Mouse (Mus musculus): Measurements from ENCODE around the gene Hist1h2ae.
"Not testable (repeated sequence)": the region's sequence is repeated elsewhere in the genome, so short reads cannot be mapped to it uniquely, and the experiment has no call there.

Gene Hist1h2ae

DNA sequence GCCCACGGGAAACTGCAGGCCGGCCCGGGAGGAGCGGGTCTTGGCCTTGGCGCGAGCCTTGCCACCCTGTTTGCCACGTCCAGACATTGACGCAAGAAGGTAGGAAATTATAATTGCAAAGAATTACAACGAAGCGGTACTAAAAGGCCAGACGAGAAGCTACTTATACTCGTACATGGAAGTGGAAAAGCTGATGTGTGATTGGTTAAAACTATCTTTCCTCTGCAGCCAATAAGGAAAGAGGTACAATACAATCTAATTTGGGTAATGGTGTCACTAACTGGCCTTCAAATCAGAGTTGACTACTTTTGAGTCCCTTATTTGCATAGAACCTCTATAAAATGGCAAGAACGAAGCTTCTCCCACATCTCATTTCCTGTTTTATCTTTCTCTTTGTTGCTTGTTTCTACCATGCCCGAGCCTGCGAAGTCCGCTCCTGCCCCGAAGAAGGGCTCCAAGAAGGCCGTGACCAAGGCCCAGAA, at the start of gene Hist1h2ae, which contains the start of gene Hist1h2bg:
TSS of gene Hist1h2ae (minus strand) at position 199 of the 482 bp plus-strand sequence.
TSS of gene Hist1h2bg (plus strand) at position 375 of the 482 bp plus-strand sequence.
- DNase-seq: peak; percentile 69

DNA sequence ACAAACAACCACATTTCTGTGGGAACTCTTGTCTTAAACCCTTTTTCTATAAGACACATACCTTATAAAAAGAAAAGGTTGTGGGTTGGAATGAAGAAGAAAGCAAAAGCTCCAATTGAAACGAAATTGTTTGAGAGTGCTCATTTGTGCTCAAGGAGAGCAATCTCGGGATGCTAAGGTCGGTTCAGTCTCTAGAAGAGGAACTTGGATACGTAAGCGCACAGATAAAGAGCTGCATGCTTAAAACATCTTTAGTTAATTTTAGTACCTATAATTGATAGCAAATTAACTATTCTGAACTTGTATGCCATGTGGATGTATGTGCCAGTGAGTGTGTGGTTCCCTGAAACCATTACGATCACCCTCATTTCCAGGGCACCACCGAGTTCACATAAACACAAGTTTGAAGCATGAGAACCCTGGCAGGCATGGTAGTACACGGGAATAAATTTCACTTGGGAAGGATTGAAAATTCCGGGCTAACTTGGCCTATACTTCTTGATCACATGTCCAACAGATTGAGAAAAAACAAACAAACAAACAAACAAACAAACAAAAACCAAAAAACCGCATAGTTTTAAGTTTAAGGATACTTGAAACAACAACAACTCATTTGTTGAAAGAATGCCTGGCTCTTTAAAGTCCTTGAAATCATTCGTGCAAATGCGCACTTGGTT, 49.2 kb upstream of the Hist1h2ae start:
- DNase-seq: no peak

DNA sequence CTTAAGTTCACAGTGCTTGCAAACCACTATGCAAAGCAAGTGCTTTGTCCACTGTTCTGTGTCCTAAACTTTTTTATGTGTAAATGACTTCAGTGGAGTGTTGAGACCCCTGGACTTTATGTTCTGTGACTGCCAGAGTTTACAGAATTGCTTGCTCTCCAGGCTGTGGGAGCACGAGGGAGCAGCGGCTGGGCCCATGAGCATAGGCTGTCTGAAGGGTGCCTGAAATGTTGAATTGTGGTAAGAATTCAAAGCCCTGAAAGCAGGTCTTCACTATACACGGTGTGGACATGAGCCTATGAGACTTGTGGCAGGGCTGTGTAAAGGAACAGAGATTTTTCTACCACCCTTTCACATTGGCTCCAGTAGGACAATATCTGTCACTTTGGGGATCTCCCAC, 40.6 kb upstream of the Hist1h2ae start:
- no peak for DNase-seq

DNA sequence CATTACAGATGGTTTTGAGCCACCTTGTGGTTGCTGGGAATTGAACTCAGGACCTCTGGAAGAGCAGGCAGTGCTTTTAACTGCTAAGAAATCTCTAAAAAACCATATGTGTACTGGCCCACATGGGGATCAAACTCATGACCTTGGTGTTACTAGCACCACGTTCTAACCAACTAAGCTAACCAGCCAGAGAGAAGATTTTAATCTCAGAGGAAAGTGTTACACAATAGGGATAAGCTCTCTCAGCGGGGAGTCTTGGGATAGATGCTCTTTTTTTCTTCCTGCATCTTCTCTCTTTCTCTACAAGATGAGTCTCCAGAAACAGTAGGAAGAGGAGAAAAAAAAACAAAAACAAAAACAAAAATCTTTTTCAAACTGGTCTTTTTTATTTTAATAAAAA, 39.4 kb upstream of the Hist1h2ae start:
- DNase-seq: no peak

DNA sequence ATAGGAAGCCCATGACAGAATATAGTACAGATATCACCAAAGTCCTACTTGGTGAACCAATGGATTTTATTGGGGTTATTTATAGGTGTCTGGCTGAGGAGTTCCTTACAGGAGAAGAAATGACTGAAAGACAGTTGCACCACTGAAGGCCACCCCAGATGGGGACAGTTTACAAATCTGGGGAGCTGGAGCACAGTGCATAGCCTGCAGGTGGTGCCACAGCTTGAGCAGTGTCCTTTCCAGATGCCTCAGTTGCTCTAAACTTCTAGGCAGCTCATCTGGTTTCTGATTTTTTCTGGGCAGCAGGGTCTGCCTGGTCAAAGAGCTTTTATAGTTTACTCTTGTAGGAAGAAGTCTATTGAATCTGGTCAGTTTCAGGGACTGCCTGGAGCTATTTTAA, 38.8 kb upstream of the Hist1h2ae start:
- no peak for DNase-seq

DNA sequence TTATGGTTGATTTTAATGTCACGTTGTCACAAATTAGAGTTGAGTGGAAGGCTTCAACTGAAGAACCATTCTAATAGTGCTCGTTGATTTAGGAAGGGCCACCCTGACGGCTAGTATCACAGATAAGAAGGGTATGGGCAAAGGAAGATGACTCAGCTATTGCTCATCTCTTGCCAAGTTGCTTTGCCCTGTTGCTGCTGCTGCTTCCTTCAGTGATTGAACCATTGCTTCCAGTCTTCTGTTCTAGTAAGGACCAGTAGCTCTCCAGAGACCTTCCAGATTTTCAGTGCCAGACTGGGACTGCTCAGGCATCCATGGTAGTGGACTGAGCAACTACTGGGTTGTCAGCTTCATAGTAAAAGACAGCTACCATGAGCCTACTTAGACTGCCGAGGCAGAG, 38.2 kb upstream of the Hist1h2ae start:
- DNase-seq: no peak

DNA sequence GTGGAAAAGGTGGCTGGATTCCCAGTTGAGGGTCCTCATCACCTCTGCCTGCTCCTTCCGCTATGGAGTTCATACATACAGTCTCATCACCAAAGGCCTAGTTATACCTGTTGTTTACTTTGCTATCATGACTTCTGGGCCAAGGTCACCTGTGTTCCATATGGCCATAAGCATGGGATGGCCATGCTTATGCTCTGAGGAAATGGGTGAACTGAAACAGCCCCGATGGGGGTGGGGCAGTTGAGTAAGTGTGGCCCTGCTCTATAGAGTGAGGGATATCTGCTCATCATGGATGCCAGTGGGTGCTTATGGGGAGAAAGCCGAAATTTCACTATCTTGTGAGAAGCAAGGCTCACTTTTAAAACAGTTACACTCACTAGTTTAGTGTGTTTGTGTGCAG, 34.0 kb upstream of the Hist1h2ae start:
- no peak for DNase-seq

DNA sequence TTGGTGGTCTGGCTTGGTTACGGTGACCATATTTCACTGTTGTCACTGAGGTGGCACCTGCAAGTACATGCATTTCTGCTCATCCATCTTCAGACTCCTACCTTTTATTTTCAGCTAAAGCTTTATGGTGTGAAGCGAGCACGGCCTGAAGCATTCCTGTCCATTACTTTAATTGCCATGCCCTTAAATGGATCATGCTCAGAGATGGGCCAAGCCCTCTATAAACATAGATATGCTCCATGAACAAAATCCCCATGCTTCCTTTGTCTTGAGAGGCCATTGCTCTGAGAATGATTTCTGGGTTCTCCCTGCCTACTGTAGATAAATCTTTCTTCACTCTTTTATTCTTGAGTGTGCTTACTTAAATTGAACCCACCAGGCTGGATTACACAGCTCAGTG, 33.4 kb upstream of the Hist1h2ae start:
- no peak for DNase-seq

DNA sequence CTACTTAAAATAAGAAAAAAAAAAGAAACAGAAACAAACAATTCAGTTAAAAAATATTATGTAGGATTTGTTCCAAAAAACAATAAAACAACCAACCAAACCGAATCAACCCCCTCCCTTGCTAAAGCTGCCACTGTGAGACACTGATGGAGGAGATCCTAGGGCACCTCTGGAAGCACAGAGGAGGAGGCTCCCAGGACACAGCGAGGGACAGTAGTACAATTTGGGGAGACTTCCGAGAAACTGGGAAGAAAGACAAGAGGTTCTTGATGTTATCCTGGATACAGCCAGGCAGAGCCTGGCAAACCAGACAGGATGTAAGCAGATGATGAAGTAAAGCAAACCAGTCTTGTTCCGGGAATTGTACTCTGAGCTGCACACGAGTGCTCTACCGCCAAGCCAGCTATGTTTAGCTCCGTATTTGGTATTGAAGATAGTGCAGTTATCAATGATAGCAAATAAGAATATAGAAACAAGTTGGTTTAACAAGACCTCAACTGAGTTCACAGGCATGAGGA, 32.2 kb upstream of the Hist1h2ae start:
- DNase-seq: no peak

DNA sequence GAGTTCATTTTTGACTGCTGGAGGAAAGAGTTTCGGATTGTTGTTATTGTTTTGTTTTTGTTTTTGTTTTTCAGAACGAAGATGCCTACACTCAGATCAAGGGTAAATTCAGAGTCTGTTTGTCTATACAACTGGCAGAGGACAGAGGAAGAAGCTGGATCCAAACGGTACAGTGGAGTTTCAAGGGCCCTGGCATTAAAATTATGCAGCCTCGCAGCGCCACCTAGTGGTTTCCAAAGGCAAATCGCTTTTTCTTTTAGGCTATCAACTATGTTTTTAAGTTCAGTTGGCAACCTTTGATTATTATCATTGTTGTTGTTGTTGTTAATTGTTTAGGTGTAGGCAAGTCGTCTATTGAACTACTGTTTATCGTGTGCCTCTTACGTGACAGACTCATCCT, 26.9 kb upstream of the Hist1h2ae start:
- peak; percentile 89 for DNase-seq

DNA sequence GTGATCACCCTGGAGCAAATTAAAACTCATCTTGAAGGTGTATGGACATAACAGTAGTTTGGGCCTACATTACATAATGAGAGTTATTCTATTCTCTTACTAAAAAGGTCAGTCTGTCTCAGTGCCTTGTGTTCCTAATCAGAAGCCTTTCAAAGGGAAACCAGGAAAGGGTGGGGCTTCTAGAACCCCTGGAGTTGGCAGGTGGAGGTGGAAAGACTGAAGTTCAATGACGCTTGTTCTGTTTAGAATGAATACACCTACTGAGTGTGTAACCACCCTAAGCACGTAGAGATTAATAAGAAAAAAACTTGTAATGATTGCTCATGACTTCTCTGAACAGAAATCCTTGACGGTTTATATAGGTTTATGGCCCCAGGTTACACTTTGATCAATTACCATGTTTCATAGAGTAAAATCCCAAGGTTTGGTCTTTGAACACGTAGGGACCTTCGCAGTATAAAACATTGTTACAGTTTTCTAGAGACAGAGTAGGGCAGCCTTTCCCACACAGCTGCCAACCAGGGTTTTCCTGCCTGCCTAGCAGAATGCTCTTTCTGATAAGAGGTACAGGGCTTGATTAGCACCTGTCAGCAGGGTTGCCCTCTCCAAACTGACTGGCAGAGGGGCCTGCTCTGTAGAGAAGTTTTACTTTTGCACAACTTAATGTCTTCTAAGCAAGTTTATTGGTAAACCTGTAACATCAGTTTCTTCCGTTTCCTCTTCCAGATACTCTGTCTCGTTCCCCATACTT, 24.8 kb upstream of the Hist1h2ae start:
- no peak for DNase-seq

DNA sequence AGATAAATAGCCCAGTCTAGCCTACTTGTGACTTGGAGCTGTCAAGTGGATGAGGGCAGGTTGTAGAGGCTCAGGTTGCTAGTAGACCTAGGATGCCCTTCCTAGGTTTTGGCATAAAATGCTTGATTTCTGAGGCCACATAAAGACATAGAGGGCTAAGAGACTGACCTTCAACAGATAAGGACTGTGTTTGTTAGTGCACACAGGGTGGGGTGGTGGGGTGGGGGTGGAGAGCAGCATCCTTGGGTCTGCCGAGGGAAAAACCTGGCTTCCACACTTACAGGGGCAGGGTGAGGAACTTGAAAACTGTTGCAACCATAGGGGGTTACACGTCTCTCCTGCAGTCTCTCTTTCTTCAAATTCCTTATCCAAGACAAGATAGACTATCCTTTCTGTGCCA, 24.2 kb upstream of the Hist1h2ae start:
- DNase-seq: no peak

DNA sequence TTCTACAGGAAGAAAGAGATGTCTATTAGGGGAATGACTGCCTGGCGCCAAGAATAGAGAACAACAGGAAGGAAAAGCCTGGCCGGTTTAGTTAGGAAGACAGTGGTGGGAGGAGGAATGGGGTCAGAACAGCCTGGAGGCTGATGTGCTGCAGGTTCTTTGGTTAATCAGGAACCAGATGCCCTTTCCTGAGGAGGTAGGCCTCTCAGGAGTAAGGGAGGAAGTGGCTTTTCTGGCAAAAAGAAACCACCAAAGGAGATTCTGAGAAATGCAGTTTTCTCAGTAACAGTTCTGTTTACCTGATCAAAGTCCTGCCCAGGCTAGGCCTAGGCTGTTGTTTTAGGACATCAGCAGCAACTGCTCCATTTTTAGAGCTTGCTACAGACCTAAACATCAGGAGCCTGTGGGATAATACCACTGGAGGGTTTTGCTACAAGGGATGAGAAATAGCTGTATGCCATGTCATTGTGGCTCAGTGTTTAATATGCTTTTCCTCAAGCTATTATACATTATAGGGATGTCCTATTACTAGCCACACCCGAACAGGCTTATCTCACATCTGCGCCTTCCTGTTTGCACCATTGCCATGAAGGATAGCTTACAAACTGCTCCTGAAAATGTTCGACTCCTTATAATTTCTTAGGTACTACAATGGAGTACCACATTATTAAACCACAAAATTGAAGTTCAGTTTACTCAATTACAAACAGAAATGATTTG, 22.2 kb upstream of the Hist1h2ae start:
- DNase-seq: no peak

DNA sequence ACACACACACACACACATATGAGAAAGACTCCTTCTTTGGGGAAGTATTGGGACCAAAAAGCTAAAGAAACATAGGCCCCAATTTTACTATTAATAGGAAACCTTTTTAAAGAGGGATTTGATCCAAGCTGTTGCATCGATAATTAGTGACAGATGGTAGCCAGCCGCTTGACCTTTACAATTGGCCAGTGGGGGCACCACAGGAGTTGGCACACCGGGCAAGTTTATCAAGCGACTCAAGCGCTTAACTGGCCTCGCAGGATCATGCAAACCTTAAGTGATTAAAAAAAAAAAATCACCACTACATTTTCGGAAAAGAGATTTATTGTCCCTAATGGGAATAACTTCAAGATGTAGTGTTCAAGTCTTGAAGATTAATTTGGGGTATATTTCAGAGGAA, 21.6 kb upstream of the Hist1h2ae start:
- no peak for DNase-seq

DNA sequence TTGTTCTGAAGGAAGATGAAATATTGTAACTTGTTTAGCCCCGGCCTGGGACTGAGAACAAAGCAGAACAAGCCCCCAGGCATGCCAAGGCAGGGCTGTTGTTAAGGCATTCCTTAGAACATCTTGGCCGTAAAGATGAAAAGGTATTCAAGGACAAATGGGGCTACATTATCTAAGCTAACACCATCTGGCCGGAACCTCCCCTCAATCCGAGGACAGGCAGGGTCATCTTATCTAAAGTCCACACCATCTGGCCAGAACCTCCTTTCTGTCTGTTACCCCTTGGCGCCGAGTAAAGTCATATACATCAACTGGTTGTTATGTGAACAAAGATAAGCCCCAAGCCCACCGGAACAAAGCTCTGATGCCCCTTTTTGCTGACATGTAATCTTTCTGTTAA, 20.9 kb upstream of the Hist1h2ae start:
- DNase-seq: not testable (repeated sequence)

DNA sequence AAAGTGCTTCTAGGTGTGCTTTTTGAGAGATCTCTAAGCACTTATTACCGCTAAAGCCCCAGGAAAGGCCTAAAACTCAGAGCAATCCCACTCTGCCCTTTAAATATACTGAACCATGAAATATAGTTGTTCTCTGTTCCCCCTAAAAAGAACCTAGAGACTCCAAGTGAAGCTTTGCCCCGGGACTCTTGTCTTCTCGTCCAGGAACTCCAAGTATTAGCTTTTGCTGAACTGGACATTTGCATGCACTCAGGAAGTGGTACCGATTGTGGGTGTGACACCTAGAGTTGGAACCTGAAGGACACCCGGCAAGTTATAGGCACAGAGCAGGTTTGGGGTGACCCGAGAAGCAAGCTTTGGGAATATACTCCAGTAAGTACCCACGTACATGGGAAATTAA, 20.2 kb upstream of the Hist1h2ae start:
- DNase-seq: no peak

DNA sequence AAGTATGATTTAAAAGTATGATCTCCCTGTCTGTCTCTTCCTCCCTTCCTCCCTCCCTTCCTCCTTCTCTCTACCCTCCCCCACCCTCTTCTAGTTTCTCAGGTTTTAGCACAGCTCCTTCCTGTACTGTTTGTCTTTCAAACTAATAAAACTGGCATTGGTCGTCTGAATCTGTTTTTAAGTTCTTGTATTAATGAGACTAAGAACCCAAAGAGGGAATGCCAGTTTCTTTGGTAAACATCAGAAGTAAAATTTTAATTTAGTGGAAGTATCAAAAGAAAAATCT, 15.9 kb upstream of the Hist1h2ae start:
- no peak for DNase-seq

DNA sequence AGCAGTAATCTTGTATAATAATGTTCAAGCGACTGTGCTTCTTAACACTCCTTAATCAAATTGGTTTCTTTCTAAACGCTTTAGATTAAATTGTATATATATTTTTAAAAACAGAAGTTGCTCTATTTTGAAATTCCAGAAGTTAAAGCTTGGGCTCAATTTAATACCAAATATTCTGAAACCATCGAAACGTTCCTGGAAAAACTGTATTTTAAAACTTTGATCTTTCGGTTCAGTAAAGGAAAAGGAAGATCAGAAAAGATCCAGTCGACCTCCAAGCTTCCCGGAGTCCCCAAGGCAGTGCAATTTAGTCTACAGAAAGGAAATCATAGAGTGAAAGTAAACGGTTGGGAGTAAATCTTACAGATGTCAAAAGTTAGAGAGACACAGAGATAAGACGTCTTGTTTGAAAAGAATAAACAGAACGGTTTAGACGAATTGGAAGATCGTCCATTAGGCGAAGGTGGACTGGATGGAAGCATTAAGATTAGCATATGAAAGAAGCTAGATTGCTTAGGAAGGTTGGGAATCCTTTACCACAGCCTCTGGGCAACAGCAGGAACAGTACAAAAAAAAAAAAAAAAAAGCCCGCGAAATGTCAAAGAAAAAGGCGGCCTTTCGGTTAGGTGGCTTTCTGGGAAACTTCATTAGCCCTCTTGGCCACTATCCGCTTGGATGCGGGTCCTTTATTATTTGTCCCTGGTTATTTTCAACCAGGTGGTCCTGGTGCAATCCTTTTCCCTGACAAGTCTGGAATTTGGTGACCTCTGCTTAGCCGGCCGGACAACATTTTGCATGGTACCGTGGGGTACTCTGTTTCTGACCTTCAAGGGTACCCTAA, 15.3 kb upstream of the Hist1h2ae start:
- DNase-seq: no peak

DNA sequence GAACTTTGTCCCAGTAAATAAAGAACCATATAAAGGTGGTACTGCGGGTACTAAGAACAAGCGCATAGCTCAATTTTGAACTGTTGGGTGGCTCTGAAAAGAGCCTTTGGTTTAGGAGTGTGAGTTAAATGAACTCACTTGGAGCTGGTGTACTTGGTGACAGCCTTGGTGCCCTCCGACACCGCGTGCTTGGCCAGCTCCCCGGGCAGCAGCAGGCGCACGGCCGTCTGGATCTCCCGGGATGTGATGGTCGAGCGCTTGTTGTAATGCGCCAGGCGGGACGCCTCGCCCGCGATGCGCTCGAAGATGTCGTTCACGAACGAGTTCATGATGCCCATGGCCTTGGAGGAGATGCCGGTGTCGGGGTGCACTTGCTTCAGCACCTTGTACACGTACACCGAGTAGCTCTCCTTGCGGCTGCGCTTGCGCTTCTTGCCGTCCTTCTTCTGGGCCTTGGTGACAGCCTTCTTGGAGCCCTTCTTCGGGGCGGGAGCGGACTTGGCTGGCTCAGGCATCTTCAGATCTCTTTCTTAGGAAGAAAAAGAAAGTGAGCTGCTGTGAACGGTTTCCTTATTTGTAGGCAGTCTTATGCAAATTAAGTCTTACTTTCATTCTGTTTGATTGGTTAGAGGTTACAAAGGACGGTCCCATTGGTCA, 14.6 kb upstream of the Hist1h2ae start:
- peak; percentile 68 for DNase-seq

DNA sequence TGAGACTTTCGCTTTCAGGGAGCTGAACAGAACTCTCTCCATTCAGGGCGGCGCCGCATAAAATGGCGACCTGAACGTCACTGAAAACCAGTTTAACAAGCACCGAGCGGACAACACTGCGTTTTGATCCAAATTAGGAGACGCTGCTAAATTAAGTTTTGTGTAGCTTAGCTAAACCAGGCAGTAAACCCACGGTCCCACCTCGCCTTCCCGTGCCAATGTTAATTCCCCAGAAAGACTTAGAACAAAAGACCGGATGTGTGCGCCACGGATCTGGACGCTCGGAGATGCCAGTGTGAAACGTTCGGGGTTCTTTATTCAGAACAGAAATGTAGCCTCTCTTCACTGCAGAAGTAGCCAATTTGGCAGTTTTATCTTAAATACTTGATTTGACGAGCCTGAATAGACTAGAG, 14.0 kb upstream of the Hist1h2ae start:
- peak; percentile 81 for DNase-seq

DNA sequence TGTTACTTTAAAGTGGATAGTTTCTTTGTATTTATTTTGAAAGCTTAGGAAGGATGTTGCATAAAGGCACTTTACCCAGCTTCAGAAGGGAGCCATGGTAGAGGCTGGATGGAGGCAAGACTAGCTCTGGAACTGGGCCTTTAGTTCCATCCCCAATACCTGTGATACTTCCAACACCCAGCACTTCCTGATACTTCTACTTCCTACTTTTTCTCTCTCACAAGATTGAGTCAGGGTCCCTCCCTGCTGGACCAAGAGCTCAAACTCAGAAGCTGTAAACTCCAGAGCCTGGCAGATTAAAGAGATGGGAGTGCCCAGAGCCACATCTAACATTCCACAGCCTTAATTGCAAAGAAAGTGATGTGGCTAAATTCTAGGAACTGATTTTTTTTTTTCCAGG, 13.3 kb upstream of the Hist1h2ae start:
- no peak for DNase-seq

DNA sequence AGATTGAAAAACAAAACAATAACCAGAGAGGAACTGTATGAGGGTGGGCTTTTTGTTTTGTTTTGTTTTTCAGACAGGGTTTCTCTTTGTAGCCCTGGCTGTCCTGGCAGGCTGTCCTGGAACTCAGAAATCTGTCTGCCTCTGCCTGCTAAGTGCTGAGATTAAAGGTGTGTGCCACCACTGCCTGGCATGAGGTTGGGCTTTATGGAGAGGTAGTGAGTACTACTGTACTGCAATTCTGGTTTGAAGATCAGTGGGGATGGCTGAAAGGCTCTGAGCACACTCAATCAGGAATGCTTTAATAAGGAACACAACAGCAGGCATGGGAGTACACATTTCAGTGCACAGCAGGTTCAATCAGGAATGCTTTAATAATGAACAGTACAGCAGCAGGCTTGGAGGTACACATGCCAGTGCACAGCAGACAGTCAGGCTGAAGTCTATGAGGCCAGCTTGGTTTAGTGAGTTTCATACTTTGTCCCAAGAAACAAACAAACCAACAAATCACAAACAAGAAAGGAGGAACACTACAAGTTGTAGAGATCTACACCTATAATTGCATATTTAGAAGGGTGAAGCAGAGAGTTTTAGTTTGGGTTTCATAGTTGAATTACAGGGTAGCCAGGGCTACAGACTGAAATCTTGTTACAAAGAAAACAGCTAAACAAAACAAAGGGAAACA, 12.5 kb upstream of the Hist1h2ae start:
- no peak for DNase-seq

Measured in kidney, postnatal 10 days (tissue).